Mouse (Mus musculus) liver, embryonic 14.5 days (tissue): ENCODE measurements at regions not wholly inside any gene's neighbourhood (a gene's known extent, or its start where the extent isn't known, plus 50 kb on each side); places are given as distances from the start of the nearest gene placed in this dataset.

Source experiments
- CTCF ChIP-seq: IDR thresholded peaks from 2 replicates; pipeline ENCODE4 v1.5.1; 2016; ENCODE audit warnings: antibody characterized with exemption, low read depth, control low read depth
- EP300 ChIP-seq: IDR thresholded peaks from 2 replicates; pipeline ENCODE4 v1.6.1; 2016; ENCODE audit warnings: antibody characterized with exemption, low read depth

DNA sequence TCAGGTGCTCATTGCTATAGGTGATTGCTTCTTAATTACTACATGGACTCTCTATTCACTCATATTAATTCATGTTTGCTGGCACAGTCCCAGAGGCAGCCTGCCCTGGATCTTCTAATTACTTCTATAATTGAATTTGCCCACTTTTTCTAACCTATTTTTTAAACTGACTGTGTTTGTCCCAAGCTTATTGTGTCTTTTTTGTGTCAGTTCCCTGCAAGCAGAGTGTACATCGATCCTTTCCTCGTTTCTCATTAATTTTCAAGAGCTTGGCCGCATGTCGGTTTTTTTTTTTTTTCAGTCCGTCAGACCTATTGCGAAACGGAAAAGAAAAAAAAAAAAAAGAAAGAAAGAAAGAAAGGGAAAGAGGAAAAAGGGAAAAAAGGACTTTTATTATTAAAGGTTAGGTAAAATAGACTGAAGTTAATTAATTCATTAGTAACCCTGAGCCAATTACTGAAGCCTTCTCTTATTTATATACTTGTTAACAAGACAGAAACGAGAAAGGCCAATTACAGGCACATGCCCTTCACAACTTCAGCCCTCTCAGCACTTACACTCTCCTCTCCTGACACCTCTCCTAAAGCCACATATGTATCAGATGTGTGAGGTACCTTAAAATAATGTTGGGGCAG, 72.2 kb upstream of the Sox2 start:
- TF ChIP-seq CTCF (no peak), EP300 (no peak)
